Mouse (Mus musculus) mouse trophoblast stem cell (cell line): Measurements from ENCODE around the gene Chmp2b.

Source experiments
- in situ Hi-C, 2 experiments: fragments of 300-500 bp; cut with MseI, MboI; formaldehyde crosslinking; loops; 2 replicates in 1 of 2; 3 replicates in 1 of 2; pipeline ENCODE4 v1.15.1; 2025

Chmp2b gene

GRCm38 (mm10) chr16:65526695-65527094 is 35.8 kb downstream of the Chmp2b start:
- in situ Hi-C loops: no loop called here

GRCm38 (mm10) chr16:65526004-65526403 is 36.5 kb downstream of the Chmp2b start:
- in situ Hi-C loops: no loop called here

- in situ Hi-C loops: no loop called here
Measured at GRCm38 (mm10) chr16:65520211-65520610, 42.3 kb downstream of the Chmp2b start, which contains the start of gene Pou1f1. TSS of gene Pou1f1 (plus strand) at chr16:65520511.

- in situ Hi-C loops: no loop called here
Measured at GRCm38 (mm10) chr16:65514223-65514622, 48.3 kb downstream of the Chmp2b start.

- in situ Hi-C loops: loop anchor here (25.0 kb wide), 1 partner anchor 585 kb away; no protein-coding TSS in a partner anchor
Measured at GRCm38 (mm10) chr16:65497049-65497448, 65.5 kb downstream of the Chmp2b start.

GRCm38 (mm10) chr16:65496030-65496429 is 66.5 kb downstream of the Chmp2b start:
- in situ Hi-C loops: loop anchor here (25.0 kb wide), 1 partner anchor 584 kb away; no protein-coding TSS in a partner anchor
